Mouse (Mus musculus) stomach, adult 2 months (tissue): Measurements from ENCODE around the gene Tnr. TPM values are rescaled to one million over a fixed set of nuclear protein-coding genes. Genes with fewer than 3 reads are reported as not detected.

Source experiments
- polyA plus RNA-seq: library from polyadenylated mRNA; depleted of rRNA; stranded (reverse); fragments of >200 nt; gene quantifications from 2 replicates; pipeline ENCODE4 v1.2.3, GENCODE M21; 2012; rRNA removed

Gene Tnr
- polyA plus RNA-seq: 0.03 and 0.17 TPM in 2 replicates

GRCm38 (mm10) chr1:159523578-159523977, at the start of gene Tnr:
Gene Tnr (plus strand): TSS chr1:159523769.

